Mouse (Mus musculus) forebrain, embryonic 10.5 days (tissue): ENCODE results near the gene Dennd2c. TPM values are rescaled to one million over a fixed set of nuclear protein-coding genes. Genes with fewer than 3 reads are reported as not detected.
"Not testable (repeated sequence)": the region's sequence is repeated elsewhere in the genome, so short reads cannot be mapped to it uniquely, and the experiment has no call there.

Experiments used
- DNase-seq: peaks from one replicate; pipeline ENCODE4 v3.0.0-alpha.2; 2017; ENCODE audit warnings: low spot score; ENCODE audit errors: extremely low spot score
- H3K27ac ChIP-seq: fragments of 300-500 bp; sonication (generic); 2 replicates; pipeline ENCODE4 v1.5.1; 2016; ENCODE audit warnings: mild to moderate bottlenecking
- H3K27me3 ChIP-seq: fragments of 300-500 bp; sonication (generic); 2 replicates; pipeline ENCODE4 v1.6.1; 2016; ENCODE audit warnings: mild to moderate bottlenecking; ENCODE audit not compliant: poor library complexity, severe bottlenecking
- H3K36me3 ChIP-seq: fragments of 300-500 bp; sonication (generic); replicated peaks from 2 replicates; pipeline ENCODE4 v1.6.1; 2016; ENCODE audit warnings: mild to moderate bottlenecking, moderate library complexity
- H3K4me1 ChIP-seq: fragments of 300-500 bp; sonication (generic); 2 replicates; pipeline ENCODE4 v1.6.1; 2016
- H3K4me3 ChIP-seq: fragments of 300-500 bp; sonication (generic); 2 replicates; pipeline ENCODE4 v1.5.1; 2016; ENCODE audit warnings: mild to moderate bottlenecking, moderate library complexity
- H3K9me3 ChIP-seq: fragments of 300-500 bp; sonication (generic); 2 replicates; pipeline ENCODE4 v1.6.1; 2016; ENCODE audit warnings: mild to moderate bottlenecking, moderate library complexity
- WGBS: fragments of 180-500 bp; shearing (Covaris S2); methylation state at CpG from one replicate; pipeline ENCODE4 v1.1.7; 2016; 5-methylcytosine and 5-hydroxymethylcytosine counted together
- polyA plus RNA-seq: library from polyadenylated mRNA; unstranded; fragments of >200 nt; fragmentation: Nextera tagmentation; extraction: Ambion mirVana; gene quantifications from 2 replicates; pipeline ENCODE4 v1.2.1, GENCODE M21; 2016

Gene Dennd2c
- polyA plus RNA-seq, 1 experiment from 2014 or later: 2.3 TPM

GRCm38 (mm10) chr3:103128251-103128650, 25.8 kb downstream of the Dennd2c start:
- Histone ChIP-seq H3K4me3 (no peak overlapping the region), H3K9me3 (no peaks in the 10 kb centered on the region), H3K27me3 (no peaks in the 10 kb centered on the region), H3K27ac (no peak overlapping the region), H3K4me1 (peaks cover 32% of the 10 kb centered on the region), H3K36me3 (no peaks in the 10 kb centered on the region)
- DNase-seq: no peak
- 58% methylated on average over 4 of the region's 4 CpGs for WGBS

- WGBS: 88% methylated on average over 8 of the region's 8 CpGs
- Histone ChIP-seq H3K27me3 (no peaks in the 10 kb centered on the region), H3K4me3 (no peak overlapping the region), H3K27ac (peak overlapping the region; percentile 67; the same call in 1 of the 2 replicates), H3K4me1 (peaks cover 32% of the 10 kb centered on the region), H3K36me3 (no peaks in the 10 kb centered on the region), H3K9me3 (no peaks in the 10 kb centered on the region)
- DNase-seq: no peak
Observed at GRCm38 (mm10) chr3:103129367-103130159, 27.2 kb downstream of the Dennd2c start.

- no peaks in the 10 kb centered on the region for H3K27me3 ChIP-seq
- WGBS: 75% methylated on average over 6 of the region's 6 CpGs
- no peaks in the 10 kb centered on the region for H3K36me3 ChIP-seq
- H3K4me3 ChIP-seq: no peak overlapping the region
- H3K4me1 ChIP-seq: peaks cover 32% of the 10 kb centered on the region
- no peak for DNase-seq
- H3K9me3 ChIP-seq: no peaks in the 10 kb centered on the region
- H3K27ac ChIP-seq: peak overlapping the region; percentile 67
Observed at GRCm38 (mm10) chr3:103130236-103130751, 27.9 kb downstream of the Dennd2c start.

- Histone ChIP-seq H3K27ac (no peak overlapping the region), H3K4me1 (peaks cover 16% of the 10 kb centered on the region), H3K9me3 (no peaks in the 10 kb centered on the region), H3K4me3 (no peak overlapping the region), H3K36me3 (no peaks in the 10 kb centered on the region), H3K27me3 (no peaks in the 10 kb centered on the region)
- WGBS: 94% methylated on average over 10 of the region's 10 CpGs
- no peak for DNase-seq
Observed at GRCm38 (mm10) chr3:103133098-103133497, 30.7 kb downstream of the Dennd2c start.

- H3K27ac ChIP-seq: no peak overlapping the region
- H3K27me3 ChIP-seq: no peaks in the 10 kb centered on the region
- no peak for DNase-seq
- H3K4me3 ChIP-seq: no peak overlapping the region
- 88% methylated on average over 4 of the region's 4 CpGs for whole genome bisulfite sequencing
- no peaks in the 10 kb centered on the region for H3K9me3 ChIP-seq
- no peaks in the 10 kb centered on the region for H3K36me3 ChIP-seq
- no peaks in the 10 kb centered on the region for H3K4me1 ChIP-seq
Observed at GRCm38 (mm10) chr3:103136414-103137077, 34.1 kb downstream of the Dennd2c start.

- DNase-seq: no peak
- Histone ChIP-seq H3K27ac (no peak overlapping the region), H3K9me3 (no peaks in the 10 kb centered on the region), H3K4me3 (no peak overlapping the region), H3K4me1 (no peaks in the 10 kb centered on the region), H3K36me3 (no peaks in the 10 kb centered on the region), H3K27me3 (no peaks in the 10 kb centered on the region)
- WGBS: 78% methylated on average over 8 of the region's 8 CpGs
Observed at GRCm38 (mm10) chr3:103139047-103139446, 36.6 kb downstream of the Dennd2c start.

- not testable (repeated sequence) for H3K36me3 ChIP-seq, H3K9me3 ChIP-seq, H3K4me1 ChIP-seq, H3K4me3 ChIP-seq, DNase-seq, H3K27me3 ChIP-seq
- 81% methylated on average over 11 of the region's 11 CpGs for WGBS
- H3K27ac ChIP-seq: 0 out of 2 replicates have a peak overlapping the region, but pooled peaks have one; percentile 20
Observed at GRCm38 (mm10) chr3:103140095-103140838, 37.9 kb downstream of the Dennd2c start.

GRCm38 (mm10) chr3:103141287-103141686, 38.9 kb downstream of the Dennd2c start:
- Histone ChIP-seq H3K27ac (no peak overlapping the region), H3K4me3 (no peak overlapping the region), H3K4me1 (peaks cover 2% of the 10 kb centered on the region), H3K27me3 (no peaks in the 10 kb centered on the region), H3K36me3 (no peaks in the 10 kb centered on the region), H3K9me3 (no peaks in the 10 kb centered on the region)
- 90% methylated on average over 11 of the region's 11 CpGs for WGBS
- DNase-seq: no peak

- Histone ChIP-seq H3K4me1 (peaks cover 5% of the 10 kb centered on the region), H3K9me3 (no peaks in the 10 kb centered on the region), H3K4me3 (no peak overlapping the region), H3K27me3 (no peaks in the 10 kb centered on the region), H3K36me3 (no peaks in the 10 kb centered on the region), H3K27ac (no peak overlapping the region)
- WGBS: 85% methylated on average over 10 of the region's 10 CpGs
- DNase-seq: no peak
Observed at GRCm38 (mm10) chr3:103142366-103142765, 40.0 kb downstream of the Dennd2c start.

- H3K36me3 ChIP-seq: no peaks in the 10 kb centered on the region
- no peaks in the 10 kb centered on the region for H3K9me3 ChIP-seq
- no peak overlapping the region for H3K27ac ChIP-seq
- DNase-seq: no peak
- H3K4me3 ChIP-seq: no peak overlapping the region
- H3K27me3 ChIP-seq: no peaks in the 10 kb centered on the region
- 77% methylated on average over 2 of the region's 2 CpGs for WGBS
- H3K4me1 ChIP-seq: peaks cover 5% of the 10 kb centered on the region
Observed at GRCm38 (mm10) chr3:103145336-103145735, 42.9 kb downstream of the Dennd2c start.

- no peak overlapping the region for H3K27ac ChIP-seq
- no peaks in the 10 kb centered on the region for H3K9me3 ChIP-seq
- no peaks in the 10 kb centered on the region for H3K36me3 ChIP-seq
- no peaks in the 10 kb centered on the region for H3K27me3 ChIP-seq
- WGBS: 69% methylated on average over 4 of the region's 4 CpGs
- DNase-seq: no peak
- H3K4me1 ChIP-seq: peaks cover 5% of the 10 kb centered on the region
- H3K4me3 ChIP-seq: no peak overlapping the region
Observed at GRCm38 (mm10) chr3:103145791-103146190, 43.4 kb downstream of the Dennd2c start.

- Histone ChIP-seq H3K36me3 (no peaks in the 10 kb centered on the region), H3K27ac (no peak overlapping the region), H3K9me3 (no peaks in the 10 kb centered on the region), H3K4me3 (no peak overlapping the region), H3K4me1 (peaks cover 5% of the 10 kb centered on the region), H3K27me3 (no peaks in the 10 kb centered on the region)
- DNase-seq: no peak
- 68% methylated on average over 23 of the region's 23 CpGs for WGBS
Observed at GRCm38 (mm10) chr3:103146330-103147166, 44.1 kb downstream of the Dennd2c start.
